Mouse (Mus musculus) liver (tissue): ENCODE data around the gene Arrdc3.
"Not testable (repeated sequence)": the region's sequence is repeated elsewhere in the genome, so short reads cannot be mapped to it uniquely, and the experiment has no call there.

ENCODE experiments used
- DNase-seq: peaks from one replicate; pipeline ENCODE4 v3.0.0-alpha.2; 2020; ENCODE audit warnings: mixed read lengths

The Arrdc3 gene

DNA sequence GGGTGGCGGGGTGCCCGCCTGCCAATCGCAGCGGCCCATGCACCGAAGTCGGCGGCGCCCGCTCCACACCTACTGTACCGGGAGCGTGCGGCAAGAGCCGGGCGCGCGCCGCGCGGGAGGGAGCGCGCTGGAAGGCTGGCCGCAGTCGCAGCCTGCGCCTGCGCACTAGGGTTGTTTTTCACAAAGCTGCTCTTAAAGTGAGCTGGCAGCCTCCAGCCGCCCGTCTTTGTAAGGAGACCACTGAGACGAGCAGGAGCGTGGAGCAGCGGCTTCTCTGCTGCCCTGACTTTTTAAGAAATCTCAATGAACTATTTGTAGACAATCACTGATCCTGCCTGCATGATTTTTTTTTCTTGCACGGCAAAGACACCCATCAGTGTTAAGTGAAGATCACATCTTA is at the start of gene Arrdc3:
Gene Arrdc3, plus strand, starts transcription at position 195 of the 400 bp plus-strand sequence.
- DNase-seq = peak; percentile 97

DNA sequence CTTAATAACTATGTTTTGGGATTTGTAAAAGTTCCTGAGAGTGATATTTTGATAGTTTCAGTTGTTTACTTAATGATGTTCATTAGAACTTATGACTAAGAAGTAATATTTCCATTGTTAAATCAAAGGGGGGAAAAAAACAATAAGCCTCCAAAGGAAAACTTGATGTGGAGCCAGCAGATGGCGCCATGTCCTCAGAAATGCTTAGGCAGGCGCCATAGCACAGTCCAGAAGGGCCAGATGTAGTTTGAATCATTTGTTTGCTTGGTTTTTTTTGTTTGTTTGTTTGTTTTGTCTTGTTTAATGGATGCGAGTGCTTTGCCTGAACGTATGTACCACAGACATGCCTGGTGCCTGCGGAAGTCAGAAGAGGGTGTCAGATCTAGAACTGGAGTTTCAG is 21.0 kb upstream of the Arrdc3 start:
- peak; percentile 61 for DNase-seq

DNA sequence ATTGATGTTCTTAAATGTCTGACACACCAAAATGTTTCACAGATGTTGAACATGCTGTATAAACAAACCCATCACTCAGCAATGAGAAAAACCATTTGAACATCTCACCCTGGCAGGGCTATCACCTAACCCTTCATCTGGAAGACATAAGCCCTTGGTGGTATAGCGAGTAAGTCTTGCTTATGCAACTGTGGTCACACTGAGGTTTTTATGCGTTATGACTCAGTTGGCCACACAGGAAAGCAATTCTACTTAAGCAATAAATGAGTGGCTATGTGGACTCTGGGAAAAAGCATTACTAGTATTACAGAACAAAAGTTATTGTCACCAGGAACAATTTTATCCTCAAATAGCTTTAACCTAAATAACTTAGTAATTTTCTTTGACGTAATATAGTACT is 19.0 kb upstream of the Arrdc3 start:
- no peak for DNase-seq

DNA sequence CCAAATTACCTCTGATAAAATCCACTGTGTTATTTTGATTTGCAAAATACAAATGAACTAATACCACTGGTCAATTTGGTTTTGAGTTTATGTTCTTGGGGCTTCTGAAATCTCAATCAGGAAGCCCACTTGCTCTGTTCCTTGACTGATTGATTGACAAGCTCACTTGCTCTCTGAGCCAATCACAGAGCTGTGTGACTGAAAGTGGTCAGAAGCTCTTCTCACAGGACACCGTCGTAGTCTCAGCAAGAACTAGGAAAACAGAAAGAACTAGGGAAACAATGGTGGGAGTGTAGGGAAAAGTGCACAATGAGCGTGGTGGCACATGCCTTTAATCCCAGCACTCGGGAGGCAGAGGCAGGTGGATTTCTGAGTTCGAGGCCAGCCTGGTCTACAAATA is 8.1 kb upstream of the Arrdc3 start:
- DNase-seq = no peak

DNA sequence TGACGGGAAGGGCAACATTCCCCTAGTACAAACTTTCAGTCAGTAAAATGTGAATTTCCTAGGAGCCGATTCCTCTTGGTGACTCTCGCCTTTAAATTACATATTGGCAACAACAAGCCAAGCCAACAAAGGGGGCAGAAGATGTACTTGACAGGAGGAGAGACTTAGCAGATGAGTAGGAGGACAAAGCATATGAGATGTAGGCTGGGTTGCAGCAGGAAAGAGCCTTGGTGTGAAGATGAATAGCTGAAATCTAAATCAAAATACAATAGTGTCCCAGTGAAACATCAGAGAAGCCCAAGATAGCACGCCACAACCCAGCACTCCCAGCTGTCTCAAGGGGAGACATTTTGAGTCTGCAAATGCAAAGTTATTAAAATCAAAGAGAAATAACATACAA is 2.4 kb upstream of the Arrdc3 start:
- DNase-seq = no peak

DNA sequence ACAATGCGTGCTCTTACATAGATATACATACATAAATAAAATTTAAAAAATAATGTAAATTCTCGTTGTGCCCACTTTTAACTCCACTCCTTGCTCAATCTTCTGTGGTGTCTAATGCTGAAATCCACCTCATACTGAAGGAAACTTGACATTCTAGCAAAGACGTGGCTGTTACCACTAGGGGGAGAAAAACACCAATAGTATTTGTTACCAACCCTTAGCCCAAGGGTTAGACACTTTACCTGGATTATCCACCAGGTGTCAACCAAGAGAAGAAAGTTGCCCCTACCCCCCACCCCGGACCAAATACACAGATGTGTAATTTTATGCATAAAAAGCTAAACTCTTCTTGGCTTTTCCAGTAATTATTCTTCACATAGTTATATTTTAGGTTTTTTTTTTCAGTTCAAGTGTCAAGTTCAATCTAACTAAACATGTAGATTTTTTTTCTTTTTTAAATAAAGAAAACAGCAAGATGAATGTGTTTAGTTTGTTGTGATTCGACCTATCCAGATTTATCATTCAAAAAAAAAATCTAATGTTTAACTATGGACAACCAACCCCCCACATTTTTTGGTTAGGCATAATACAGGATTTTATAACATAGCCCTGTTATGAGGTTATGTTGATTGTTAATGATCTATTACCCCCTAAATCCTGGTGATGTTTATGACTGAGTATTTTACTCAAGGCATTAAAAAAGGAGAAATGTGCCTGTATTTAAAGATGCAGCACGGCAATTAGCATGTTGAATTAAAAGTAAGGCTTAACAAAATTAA is 1.3 kb upstream of the Arrdc3 start:
- peak; percentile 58 for DNase-seq

DNA sequence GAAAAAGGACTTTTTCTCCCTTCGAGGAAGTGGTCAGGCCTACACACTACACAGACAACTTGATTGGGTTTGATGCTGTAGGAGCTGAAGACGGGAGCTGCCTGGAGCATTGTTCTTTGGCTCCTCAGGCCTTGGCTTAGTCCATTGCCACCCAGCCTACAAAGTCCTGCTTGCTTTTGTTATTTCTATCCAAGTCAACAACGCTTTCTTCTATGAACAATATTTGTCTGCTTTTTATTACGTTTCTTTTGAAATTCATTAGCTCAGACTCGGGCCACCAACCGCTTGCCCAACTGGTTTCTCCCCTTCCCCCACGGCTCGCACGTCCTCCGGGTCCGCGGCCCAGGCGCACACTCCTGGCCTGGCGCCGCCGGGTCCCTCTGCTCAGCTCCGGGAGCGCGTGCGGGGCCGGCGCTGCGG is 458 bp upstream of the Arrdc3 start:
- no peak for DNase-seq

DNA sequence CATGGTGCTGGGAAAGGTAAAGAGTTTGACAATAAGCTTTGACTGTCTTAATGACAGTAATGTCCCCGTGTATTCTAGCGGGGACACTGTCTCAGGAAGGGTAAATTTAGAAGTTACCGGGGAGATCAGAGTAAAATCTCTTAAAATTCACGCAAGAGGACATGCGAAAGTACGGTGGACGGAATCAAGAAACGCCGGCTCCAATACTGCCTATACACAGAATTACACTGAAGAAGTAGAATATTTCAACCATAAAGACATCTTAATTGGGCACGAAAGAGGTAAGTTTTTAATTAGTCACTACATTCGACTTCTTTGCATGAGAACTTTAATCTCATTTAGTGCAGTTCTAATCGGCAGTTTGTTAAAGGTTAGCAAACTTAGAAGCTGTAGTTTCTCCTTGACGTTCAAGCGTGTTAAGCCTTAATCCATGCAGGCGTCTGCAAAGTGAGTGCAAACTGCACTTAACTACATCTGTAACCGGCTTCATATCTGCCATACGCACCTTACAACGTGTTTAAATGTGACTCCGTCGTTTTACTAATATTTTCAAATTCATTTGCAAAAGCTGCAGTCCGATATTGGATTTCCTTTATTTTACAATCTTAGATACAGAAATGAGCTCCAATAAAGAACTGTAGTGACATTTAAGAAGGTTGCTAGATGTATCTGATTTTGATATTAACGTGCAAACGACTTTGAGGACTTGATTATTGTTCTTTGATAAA is 629 bp downstream of the Arrdc3 start:
- DNase-seq = peak; percentile 33

DNA sequence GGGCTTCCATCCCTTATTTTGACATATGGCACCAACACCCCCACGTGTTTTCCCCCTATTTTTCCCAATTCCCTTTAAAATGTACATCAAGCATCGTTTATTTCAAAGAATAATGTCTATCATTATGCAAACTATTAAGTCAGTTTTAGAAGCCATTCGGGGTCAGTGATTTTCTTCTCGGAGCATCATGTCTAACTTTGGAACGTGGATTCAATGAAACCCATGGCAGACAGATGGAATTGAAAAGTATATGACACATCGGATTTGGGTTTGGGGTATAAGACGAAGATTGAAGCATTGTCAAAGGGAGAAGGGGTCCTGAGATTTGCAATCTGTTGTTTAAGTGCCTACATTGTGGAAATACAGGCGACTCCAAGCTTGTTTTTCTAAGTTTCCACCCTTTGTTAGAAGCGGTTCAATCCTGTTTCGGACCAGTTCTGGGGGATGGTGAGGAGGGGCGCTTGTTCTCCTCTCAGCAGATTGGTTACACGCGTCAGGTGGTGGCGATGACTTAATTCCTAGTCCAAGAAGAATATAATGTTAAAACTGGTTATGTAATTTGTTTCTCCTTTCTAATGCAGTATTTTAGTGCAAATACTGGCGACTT is 1.3 kb downstream of the Arrdc3 start:
- DNase-seq = peak; percentile 80

DNA sequence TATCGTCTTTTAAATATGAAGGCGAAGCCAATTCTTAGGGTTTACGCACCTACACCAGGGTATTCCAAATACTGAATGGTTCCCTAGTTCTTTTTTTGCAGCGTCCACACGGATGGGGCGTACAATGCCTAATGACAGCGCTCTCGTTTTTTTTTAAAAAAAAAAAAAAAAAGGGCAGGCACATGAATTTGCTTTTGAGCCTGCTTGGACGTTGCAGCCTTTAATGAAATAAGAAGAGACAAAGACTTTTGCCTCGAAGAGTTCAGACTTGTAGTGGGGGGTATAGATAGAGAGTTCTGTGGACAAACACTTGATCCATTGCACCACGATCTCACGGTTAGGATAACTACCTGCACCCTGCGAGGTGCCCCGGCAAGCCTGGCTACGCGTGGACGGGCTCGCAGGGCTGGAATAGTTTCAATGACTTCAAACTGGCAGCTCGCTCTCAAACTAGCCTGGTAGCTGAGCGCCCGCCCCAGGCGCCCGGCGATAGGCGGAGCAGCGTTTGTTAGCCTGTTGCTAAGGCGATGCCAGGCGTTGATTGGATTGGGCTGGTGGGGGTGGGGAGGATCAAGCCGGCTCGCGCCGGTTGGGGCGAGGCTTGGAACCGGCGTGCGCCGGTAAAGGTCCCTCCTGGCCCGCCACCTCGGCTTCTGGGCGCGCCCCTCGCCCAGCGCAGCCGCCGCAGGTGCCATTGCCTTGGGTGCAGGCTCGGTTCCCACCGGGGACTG is 2.1 kb downstream of the Arrdc3 start:
- peak; percentile 98 for DNase-seq

DNA sequence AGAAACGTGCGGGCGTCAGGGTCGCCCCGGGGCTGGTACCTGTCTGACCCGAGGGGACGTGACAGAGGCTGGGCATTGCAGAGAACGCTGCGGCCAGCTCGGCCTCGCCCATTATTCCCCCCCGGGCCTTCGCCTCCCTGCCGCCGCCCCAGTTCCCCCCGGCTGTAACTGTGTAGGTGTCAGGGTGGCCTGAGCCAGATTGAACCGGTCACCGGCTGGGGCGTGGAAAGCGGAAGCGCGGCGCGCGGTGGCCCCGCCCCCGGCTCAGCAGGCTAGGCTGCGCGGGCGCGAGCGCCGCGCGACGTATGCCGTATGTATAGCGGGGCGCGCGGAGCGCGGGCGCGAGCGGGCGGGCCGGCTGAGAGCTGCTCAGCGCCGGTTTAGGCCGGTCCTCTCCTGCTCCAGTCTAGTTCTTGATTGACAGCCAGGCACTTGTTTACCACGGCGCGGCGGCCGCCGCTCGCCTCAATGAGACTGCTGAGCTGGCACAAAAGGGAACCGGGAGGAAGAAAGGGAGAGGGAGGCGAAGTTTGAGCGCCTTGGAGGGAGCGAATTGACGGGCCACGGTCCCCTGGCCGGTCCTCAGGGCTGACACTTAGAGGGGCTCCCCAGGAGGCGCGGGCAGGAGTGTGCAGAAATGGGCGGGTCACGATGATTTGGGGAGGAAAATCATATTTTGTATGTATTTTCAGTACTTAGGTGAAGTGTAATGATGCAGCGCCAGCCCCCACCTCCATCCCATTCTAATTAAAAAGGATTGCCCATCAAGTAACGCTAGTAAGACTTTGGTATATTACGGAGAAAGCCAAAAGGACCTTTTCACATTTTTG is 2.9 kb downstream of the Arrdc3 start:
- DNase-seq = peak; percentile 97

DNA sequence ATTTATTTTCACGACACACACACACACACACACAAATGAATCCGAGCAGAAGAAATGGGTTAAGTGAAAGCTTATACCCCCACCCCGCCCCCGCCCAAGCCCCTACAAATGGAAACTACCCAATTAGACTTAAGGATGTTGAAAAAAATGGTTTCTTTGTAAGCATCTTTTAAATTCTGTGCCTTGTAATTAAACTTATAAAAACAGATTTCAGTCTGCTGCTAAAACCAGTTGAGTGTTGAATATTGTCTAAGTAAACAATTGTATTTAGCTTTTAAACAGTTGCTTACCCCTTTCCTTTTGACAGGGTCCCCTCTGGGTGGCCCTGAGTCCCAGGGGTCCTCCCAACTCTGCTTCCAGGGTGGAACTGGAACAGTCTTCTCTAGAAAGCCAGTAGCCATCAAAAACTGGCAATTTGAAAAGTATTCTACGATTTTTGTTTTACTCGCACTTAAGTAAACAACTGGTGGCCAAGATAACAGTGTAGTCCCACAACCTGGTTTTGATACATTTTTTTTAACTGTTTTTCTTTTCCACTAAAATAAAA is 3.6 kb downstream of the Arrdc3 start:
- DNase-seq = peak; percentile 14

DNA sequence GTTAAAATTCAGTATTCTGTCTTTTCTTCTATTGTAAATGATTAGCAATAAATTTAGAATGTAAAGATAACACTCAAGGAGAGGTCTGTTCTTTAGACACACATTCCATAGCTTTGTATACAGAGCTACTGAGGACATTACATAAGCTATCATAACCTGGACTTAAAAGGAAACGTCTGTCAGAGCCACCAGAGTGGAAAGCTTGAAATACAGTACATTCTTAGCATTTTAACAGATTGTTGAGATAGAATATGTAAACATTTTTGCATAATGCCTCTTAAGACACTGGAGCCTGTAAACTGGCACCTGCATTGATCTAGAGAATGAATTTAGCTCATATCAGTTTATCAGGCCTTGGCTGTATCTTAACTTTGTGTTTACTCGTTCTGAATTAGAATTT is 4.7 kb downstream of the Arrdc3 start:
- DNase-seq = no peak

DNA sequence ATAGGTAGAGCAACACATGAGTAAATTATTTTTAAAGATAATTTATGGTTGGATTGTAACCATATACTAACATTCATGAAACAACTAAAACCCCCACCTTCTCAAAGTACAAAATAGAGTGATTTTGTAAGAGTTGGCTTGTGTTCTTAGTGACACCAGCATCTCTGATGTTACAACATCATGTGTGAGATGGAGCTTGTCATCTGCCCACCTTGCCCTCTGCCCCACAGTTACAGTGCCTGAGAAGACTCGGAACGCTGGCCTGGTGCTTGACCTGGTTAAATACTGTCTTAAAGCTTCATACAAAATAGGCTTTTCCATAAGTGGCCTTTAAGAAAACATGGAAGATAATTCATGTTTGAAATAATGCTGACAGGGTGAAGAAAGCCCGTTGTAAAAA is 11.7 kb downstream of the Arrdc3 start:
- not testable (repeated sequence) for DNase-seq

DNA sequence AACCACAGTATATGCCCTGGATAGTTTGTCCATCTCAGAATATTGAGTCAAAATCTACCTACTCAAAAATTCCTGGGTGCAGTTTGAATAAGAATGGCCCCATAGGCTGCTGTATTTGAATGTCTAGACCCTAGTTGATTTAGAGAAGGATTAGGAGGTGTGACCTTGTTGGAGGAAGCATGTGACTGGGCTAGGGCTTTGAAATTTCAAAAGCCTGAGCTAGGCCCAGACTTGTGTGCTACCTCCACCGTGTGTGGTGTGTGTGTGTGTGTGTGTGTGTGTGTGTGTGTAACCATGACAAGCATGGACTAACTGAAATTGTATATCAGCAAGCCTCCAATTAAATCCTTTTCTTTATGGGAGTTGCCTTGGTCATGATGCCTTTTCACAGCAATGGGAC is 14.2 kb downstream of the Arrdc3 start:
- no peak for DNase-seq

DNA sequence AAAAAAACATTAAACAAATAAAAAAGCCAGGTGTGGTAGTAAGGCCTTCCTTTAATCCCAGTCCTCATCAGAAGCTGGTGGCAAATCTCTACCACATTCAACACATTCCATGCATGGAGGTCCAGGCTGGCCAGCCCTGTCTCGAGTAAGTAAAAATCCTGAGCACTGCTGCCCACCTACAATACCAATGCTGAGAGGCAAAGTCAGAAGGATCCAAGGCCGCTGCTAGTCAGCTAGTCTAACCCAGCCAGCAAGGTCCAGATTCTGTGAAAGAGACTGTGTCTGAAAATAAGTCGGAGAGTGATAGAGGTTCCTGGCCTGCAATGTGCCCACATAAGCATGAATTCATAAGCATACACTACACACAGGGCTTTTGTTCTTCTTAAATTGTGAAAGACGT is 14.9 kb downstream of the Arrdc3 start:
- no peak for DNase-seq

DNA sequence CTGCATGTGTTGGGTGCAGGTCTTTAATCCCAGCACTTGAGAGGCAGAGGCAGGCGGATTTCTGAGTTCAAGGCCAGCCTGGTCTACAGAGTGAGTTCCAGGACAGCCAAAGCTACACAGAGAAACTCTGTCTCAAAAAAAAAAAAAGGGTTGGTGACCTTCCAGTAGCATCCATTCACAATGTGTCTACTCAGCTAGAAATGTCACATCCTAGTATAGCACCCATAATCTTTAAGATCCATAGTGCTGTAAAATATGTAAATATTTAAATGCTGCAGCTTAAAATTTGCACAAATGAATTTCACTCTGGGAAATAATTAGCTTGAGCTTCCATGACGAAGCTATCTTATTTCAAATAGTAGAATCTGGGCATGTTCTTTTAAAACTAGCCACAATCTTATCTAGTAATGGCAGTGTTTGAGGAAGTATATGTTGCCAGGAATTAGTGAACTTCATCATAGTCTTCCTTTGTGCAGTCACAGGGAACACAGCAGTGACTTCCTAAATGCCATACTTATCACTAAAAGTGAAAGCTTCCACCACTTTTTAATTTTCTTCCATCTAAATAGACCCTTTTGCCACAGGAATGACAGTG is 16.3 kb downstream of the Arrdc3 start:
- no peak for DNase-seq

DNA sequence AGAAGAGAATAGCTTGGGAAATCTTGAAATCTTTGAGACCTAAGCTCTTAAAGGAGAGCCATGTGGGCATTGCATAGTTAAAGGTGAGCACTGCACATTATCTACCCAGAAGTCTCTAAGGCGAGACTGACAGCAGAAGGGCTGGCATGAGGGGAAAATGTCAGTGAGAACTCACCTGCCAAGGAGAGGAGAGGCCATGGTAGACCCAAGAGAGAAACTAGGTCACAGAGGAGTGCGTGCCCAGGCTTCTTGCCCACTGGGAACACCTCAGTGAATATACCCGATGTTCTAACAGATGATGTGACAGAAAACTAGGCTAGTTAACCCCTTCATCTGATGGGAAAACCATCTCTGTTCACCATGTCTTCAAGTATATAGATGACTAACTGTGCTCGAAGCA is 18.2 kb downstream of the Arrdc3 start:
- no peak for DNase-seq

DNA sequence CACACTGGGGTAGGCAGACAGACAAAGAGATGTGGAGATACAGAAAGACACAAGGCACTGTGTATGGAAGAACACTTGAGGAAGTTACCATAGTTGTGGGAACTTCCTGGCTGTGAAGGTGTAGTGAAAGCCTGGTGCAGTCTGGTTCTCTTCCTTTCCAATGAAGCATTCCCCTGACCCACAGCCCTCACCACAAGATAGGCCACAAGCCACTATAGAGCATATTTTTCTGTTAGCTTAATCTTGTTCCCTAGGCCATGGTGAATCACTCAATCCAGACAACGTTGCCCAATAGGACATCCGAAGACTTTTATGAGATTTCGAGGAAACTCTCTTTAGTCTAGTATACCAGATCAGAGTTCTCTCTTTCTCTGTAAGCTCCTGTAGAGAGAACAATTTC is 19.6 kb downstream of the Arrdc3 start:
- DNase-seq = no peak

DNA sequence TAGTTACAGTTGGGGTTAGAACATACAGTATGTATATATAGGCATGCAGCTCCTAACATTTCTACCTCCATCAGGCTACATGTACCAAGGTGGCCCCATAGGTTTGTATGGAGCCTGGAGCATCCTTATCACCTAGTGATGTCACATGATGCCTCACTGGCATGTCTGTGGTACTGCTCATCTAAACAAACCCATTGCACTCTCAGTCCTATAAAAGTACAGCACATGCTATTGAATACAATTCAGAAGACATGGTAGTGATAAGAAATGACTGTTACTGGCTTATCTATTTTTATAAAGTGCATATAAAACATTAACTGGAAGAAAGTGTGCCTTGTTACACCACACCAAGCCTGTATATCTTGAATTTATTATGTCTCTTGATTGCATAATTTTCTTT is 30.2 kb downstream of the Arrdc3 start:
- DNase-seq = no peak

DNA sequence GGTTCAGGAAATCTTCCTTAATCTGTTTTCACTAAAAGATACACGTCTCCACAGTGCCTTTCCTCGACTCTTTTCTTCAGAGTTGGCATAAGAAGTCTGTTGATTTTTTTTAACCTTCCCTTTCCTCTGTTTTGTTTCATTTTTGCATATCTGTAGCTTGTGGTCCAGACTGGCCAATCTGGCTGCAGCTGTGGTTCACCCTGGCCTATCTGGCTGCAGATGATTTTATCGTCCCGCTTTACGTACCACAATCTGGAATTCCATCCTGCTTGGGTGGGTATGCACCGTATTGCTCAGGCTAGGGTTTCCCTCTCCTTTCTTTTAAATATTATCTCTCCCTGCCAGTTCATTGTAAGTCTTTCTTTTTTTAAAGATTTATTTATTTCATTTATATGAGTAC is 37.8 kb downstream of the Arrdc3 start:
- no peak for DNase-seq
